Mouse (Mus musculus) kidney, postnatal 4 days (tissue): ENCODE measurements around the gene Fut2.
A peak's percentile ranks its signal among the peaks of the same experiment; 100 is the strongest.
"Not testable (repeated sequence)": the region's sequence is repeated elsewhere in the genome, so short reads cannot be mapped to it uniquely, and the experiment has no call there.

Experiments used
- DNase-seq, 2 experiments: peaks; one replicate each; pipeline ENCODE4 v3.0.0; 2021; ENCODE audit warnings: mixed read lengths in 2 of 2

Gene Fut2

GRCm38 (mm10) chr7:45667761-45668160, 1.6 kb upstream of the Fut2 start:
- no peak for DNase-seq

GRCm38 (mm10) chr7:45665303-45666138, 673 bp downstream of the Fut2 start:
- DNase-seq: no peak

- DNase-seq: not testable (repeated sequence)
Measured at GRCm38 (mm10) chr7:45661702-45662101, 4.5 kb downstream of the Fut2 start.

GRCm38 (mm10) chr7:45660746-45661478, 5.3 kb downstream of the Fut2 start:
- no peak for DNase-seq

DNA sequence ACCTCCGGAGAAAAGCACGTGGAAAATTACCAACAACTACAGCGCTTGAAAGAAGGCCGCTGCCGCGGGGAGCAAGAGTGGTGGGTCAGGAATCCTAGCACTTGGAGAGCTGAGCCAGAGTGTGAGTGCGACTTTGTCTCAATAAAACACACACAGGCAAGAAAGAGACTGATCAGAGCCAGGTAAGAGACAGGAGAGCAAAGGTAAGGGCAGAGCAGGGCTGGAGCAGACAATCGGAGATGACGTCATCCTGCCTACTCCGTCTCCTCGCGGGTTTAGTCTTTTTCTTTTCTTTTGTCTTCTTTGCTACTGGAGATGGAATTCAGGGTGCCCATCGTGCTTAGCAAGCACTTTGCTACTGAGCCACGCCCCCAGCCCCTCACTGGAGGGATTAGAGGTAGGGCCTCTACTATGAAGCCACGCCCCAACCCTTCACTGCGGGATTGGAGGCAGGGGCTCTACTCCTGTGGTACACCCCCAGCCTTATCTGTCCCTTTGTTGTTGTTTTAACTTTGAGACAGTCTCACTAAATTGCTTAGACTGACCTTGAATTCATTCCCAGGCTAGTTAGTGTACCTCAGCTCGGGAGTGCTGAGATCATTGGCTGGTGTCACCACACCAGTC, 11.7 kb downstream of the Fut2 start:
- peak in 1 of 2 experiments; percentile 41 for DNase-seq

DNA sequence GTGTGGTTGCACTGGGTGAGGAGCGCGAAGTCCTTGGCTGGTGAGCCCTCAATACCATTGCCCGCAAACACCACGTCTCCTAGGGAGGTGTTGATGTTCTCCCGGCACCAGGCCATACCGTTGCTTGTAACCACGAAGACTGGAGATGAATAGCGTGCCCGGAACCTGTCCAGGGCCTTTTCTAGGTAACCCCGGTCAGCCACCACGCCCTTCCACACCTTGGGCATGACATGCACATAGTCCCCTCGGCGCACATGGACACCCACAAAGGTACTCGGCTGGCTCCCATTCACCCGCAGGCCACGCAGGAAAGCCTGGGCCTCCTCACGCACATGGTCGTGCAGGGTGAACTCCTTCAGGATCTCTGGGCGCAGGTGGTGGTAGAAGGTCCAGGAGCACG, 15.7 kb downstream of the Fut2 start:
- DNase-seq: not testable (repeated sequence)

DNA sequence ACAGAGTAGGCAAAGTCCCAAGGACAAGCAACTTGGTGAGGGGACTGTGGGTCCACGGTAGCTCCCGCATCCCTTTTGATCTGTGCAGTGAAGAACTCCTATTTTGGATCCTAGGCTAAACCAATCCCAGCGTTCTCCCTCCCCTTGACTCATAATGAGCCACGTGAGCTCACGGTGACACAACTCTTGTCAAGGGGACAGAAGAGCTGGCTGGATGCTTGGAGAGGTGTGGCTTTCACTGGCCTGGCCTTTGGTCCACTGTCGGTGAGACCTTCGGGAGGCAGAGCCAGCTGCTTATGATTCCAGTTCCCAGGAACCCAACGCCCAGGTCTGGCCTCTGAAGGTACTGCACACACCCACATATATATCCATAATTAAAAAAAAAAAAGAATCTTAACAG, 16.8 kb downstream of the Fut2 start:
- DNase-seq: no peak

GRCm38 (mm10) chr7:45646671-45647070, 19.5 kb downstream of the Fut2 start:
- DNase-seq: no peak

GRCm38 (mm10) chr7:45645591-45645971, 20.6 kb downstream of the Fut2 start:
- DNase-seq: no peak

- DNase-seq: no peak
Measured at GRCm38 (mm10) chr7:45644872-45645590, 21.2 kb downstream of the Fut2 start.

DNA sequence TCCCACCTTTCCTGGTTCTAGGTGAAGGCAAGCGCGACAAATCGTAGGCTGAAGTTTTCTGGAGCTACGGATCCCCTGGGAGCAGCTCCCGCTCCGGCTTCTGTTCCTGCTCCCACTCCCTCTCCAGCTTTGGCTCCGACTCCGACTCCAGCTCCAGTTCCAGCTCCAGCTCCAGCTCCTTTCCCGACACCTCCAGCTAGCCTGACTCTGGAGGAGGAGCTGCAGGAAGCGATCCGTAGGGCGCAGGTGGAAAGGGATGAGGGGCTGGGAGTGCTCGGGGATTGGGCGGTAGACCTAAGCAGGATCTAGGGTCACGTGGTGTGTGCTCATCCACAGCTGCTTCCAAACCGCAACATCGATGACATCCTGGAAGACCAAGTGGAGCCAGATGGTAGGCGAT, 22.0 kb downstream of the Fut2 start:
- peak; percentile 67 to 80 for DNase-seq

DNA sequence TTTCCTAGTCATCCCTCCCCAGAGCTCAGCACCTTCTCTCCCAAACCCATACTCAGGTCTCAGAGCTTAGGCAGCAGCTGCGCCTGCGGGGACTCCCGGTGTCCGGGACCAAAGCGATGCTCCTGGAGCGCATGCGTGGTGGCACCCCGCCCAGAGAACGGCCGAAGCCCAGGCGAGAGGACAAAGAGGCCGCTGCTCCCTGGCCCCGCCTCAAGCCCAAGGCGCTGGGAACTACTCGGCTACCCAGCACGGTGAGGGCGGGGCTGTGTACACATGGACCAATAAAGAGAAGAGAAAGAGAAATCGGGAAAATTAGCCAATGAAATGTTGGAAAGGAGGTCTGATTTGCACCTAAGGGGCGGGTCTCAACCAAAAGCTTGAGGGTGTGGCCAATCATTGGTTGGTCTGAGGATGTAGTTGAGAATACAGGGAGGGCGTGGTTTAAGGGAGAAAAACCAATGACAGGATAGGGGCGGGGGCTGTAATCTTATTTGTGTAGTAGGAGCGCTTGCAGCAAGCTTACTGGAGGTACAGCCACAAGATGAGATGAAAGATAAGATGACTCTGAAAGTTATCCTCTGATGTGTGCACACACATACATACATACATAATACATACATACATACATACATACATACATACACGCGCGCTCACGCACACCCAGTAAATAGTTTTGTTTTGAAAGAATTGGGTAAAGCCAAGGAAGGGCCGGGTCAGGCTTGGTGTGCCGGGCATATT, 22.6 kb downstream of the Fut2 start:
- peak; percentile 97 to 99 for DNase-seq

DNA sequence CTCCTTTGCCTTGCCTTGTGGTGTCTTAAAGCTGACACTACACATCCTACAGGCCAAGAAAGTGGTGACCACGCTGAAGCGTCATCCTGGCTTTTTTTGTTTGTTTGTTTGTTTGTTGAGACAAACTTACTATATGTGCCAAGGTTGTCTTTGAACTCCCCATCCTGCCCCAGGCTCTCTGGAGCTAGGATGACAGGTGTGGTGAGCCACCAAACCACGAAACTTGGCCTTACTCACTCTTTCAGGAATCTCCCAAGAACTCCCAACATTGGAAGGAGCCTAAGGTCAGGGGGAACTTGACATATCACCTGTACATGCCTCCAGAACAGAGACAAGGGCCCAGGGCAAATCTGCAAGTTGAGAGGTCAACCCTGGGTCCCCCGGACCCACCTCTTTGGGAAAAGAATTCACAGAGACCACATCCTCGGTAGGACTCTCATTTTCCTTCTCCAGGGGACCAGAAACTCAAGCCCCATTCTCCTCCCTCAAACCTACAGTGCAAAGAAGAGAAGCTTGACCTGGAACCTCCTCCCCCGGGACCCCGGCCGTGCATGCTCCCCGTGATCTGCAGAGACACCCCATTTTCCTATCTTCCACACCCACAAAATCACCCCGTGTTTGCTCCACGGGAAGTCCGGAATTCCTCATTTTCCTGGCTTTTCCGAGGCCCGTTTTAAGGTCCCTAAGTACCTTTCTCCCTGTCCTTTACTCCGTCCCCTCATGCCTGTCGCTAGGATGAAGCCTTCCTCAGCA, 23.5 kb downstream of the Fut2 start:
- DNase-seq: no peak

DNA sequence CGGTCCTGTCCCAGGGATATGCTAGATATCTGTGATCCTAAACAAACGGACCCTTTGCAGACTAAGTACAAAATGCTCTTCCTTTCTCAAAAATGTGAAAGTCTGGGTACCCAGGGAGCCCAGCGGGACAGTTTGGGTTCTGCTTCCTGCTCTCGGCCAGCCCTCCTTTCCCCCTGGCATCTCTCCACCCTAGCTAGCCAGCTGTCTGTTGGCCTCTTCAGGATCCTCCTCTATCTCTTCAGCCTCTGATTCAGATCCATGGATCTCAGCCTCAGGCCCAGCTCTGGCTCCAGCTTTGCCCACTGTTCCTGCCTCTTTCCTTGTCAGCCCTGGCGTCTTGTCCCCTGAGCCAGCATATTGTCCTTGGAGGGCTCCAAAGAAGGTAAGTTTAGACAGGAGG, 24.1 kb downstream of the Fut2 start:
- DNase-seq: no peak

DNA sequence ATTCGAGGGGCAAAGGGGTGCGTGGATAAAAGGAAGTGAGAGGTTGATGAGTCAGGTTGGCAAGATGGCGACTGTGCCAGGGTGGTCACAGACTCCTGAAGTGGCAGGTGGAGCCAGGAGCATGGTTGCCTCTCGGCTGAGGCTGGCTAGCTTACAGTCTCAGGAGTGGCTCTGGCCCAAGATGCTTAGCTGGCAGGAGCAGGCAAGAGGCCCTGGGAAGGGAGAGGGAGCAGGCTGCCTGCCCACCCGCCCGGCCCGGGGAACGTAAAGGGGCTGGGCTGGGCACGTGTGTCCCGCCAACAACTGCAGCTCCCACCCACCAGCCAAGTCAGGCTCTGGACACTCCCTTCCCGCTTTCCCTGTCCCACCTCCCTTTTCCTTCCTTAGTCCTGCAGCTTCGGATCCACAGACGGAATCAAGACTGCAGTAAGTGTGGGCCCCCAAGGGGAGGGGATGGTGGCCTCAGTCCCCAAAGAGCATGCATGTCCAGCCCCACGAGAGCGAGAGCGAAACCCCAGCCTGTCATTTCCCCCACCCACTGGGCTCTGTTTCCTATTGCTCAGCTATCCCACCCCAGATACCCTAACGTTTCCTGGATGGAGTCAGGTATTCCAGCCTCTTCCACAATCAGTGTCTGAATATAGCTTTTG, 24.7 kb downstream of the Fut2 start:
- DNase-seq: peak in 1 of 2 experiments; percentile 61

DNA sequence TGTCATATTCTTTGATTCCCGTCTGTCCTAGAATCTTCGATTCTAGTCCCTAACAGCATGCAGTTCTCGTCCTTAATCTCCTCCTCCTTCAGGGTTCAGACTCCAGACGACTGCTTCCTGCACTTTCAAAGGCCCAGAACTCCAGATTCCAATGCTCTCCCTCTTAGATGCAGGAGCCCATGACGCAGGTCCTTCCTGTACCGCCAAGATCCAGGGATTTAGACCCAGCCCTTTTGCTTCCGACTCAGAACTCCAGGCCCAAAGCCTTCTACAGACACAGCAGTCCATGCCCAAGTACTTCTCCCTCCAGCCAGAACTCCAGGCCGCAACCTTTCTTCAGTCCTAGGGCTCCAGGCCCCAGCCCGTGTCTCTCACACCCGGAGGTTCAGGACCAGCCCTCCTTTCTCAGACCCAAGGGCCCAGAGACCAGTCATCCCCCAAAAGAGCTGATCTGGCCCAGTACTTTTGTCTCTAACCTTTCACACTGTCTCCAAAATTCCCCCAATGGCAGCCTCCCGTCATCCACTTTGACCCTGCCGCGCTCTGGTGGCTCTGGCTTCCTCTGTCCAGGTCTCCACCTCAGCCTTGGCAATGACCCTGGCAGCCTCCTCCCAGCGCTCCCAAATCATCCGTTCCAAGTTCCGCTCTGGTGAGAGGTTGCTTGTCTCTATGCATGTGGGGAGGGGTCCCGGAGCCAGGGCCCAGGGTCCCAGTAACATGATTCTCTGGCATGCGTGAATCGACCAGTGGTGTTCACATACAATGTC, 25.8 kb downstream of the Fut2 start:
- DNase-seq: peak in 1 of 2 experiments; percentile 38

DNA sequence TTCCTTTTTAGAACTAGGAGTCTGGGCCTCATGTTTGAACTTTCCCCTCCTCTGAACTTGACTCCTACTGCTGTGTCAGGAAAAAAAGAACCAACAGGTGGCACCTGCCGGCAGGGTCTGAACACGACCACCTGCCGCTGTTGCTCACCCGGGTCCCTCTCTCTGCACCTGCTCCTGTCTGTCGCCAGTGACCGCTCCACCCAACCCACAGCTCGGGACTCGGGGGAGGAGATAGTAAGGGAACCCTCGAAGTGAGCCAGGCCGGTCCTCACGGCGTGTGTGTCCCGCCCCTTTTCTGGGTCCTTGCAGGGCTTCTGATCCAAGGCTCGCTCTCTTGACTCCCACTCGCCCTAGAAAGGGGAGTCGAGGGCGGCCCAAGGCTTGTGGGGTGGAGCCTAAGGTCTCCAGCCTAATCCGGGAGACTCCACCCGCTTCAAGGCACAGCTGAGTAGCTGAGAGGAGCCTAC, 26.6 kb downstream of the Fut2 start, which contains the start of gene Mamstr:
Mamstr (plus strand) TSS at position 417 of the 467 bp plus-strand sequence.
- peak; percentile 64 to 75 for DNase-seq

GRCm38 (mm10) chr7:45638623-45639401, 27.4 kb downstream of the Fut2 start:
- peak; percentile 94 to 97 for DNase-seq

DNA sequence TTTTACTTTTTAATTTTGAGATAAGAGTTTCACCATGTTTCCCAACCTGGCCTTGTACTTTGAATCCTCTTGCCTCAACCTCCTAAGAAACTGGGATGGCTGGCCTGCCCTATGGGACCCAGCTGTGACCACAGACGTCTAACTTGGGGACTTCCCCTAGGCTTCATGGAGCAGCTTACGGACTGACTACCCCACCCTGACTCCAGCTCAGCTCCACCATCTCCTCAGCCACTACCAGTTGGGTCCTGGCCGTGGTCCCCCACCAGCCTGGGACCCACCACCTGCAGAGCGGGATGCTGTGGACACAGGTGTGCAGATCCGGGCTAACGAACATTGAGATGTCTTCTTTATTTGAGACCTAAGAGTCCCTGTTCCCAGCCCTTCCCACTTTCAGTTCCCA, 28.5 kb downstream of the Fut2 start:
- no peak for DNase-seq
